Mouse (Mus musculus): ENCODE results near the gene Sectm1b. TPM values are rescaled to one million over a fixed set of nuclear protein-coding genes. Genes with fewer than 3 reads are reported as not detected.
A peak's percentile ranks its signal among the peaks of the same experiment; 100 is the strongest.

Gene Sectm1b
- total RNA-seq, 2 experiments from 2014 or later = not detected

DNA sequence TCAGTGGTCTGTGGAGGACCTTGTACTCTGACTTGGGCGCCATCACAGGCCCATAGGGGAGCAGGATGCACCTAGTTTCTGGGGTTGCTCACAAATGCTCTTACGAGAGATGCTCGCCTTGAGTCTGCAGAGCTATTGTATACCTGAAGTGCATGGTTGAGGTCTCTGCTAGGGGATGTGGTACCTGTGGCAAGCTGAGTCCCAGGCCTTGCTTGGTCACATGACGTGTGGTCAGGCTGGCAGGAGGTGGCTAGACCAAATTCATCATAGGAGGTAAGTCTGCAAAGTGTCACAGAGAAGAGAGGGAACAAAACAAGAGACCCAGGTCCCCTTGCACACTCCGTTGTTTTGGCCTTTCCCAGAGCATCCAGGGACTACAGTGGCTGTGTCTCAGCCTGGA lies 43.9 kb downstream of the Sectm1b start:
- no peak for DNase-seq

DNA sequence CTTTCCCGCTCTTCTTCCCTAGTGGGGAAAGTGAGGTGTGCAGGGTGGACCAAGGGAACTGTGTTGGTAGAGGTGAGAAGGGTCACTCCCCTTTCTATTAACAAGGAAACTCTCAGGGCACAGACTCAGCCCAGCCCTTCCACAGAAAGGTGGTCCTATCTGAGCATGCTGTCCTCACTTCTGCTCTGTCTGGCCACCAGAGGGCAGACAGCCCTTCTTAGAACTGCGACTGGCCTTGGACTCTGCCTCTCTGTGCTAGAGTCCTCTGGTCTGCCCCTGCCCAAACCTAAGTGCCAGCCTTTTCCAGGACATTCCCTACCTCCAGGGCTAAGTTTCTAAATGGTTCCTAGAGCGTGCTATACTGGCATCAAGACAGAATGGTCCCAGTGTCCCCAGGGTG lies 45.7 kb downstream of the Sectm1b start:
- peak; percentile 68 for DNase-seq

DNA sequence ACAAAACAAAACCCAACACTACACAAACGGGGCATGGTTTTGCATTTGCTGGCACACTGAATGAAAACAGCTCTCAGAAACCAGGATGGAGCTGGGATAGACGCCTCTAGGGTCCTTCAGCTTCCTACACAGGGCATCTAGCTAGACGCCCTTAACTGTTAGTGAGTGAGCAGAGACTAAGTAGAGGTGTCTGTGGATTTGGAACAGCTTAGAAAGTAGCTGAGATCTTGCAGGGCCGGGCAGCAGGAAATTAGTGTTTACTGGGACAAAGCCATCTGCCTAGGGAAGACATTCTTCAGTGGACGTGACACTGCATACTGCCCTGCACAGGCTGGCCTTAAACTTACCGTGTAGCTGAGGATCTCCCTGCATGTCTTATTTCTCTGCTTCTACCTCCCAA lies 47.9 kb downstream of the Sectm1b start:
- DNase-seq = no peak

DNA sequence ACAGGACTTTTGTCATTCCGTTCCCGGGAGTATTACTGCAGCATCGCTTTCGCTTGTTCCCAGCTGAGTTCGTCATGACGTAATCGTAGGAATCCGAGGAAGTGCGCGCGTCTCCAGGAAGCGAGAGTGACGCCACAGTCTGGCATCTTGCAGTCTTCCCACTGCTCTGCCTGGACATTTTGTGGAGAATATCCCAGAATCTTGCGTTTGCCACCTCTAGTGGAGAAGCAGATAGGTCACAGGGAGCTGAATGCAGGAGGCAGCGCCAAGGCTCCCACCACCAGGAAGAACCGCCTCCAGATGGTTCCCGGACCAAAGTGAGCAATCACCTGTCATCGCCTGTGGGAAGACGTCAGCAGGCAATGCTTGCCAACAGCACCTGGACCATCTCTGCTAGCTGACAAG lies 48.5 kb downstream of the Sectm1b start:
- no peak for DNase-seq

DNA sequence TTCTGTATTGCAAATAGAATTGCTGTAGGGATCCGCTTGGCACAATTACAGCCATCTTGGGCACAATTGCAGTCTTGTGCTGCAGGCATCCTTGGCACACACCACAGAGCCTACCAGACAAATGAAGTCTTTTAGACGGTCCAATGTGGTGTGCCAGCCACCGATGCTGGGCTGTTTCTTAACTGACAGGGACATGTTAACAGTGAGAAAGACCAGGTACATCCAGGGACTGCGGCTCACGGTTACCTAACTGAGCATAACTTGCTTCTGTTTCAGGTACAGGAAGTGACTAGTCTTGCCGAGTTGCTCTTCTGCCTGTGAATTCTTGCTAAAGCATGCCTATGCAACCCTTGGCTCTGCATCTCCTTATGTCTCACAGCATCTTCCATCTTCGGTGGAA lies 49.7 kb downstream of the Sectm1b start:
- no peak for DNase-seq

DNA sequence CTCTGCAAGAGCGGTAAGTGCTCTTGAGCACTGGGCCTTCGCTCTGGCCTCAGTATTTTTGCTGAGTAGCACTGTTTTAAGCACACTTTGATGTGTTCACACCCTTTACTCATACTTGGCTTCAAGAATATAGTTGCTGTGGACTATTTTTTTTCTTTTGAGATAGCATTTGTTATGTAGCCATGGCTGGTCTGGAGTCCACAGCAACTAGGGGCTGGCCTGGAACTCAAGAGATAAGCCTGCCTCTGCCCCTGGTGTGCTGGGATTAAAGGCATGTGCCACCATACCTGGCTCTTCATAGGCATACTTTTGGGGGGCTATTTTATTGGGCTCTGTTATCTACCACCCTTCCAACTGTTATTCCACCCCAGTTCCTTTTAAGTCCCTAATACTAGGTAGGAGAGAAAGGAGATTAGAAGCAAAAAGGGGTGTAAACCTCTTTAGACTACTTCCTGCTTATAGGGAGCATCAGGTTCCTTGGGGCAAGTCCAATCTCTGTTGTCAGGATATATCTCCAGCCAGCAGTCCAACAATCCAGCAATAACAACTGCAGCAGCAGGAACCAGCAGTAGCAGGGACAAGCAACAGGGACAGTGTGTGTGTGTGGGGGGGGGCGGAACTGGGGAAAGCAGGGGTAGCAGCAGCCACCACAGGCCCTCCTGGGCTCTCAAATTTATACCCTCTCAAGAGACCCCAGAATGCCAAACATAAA lies 53.2 kb downstream of the Sectm1b start:
- DNase-seq = no peak

DNA sequence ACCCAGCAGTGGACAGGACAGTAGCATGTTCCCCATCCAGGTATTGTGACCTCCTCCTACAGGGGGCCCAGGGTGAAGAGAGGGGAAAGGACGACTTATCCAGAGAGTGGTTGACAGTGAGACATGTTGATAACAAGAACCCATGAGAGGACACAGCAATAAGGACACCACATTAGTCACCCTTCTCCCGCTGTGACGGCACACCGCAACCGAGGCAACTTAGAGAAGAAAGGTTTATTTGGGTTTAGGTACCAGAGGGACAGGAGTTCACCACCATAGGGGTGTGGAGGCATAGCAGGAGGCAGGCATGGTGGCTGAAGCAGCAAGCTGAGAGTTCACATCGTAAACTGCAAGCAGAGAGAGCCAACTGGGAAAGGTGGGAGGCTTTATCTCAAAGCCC lies 57.2 kb downstream of the Sectm1b start:
- no peak for DNase-seq

DNA sequence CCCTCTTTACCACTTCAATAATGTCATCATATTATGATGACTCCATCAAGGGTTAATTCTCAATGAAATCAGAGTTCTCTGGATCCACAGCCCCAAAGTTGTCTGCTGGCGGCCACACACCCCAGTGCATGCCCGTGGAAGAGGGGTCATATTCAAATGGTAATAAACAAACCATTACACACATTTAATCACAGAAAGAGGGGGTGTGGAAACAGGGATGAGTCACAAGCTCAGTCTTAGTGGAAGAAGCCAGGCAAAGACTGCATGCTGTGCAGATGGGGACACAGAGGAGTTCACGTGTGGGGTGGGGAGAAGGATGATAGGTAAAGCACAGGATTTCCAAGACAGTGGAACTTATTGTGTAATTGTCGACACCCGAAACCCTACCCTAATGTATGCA lies 59.1 kb downstream of the Sectm1b start:
- DNase-seq = no peak

Other genes with a start within 250 kb of the Sectm1b start
- gene Fasn, start 239.0 kb downstream of the Sectm1b start, total RNA-seq (2021) = 10 to 100 TPM; 21.8 to 26.4 TPM
- 1 to 10 TPM; 2.5 to 4.8 TPM for gene Ccdc57, start 130.7 kb downstream of the Sectm1b start, total RNA-seq (2021)
- 100 to 1,000 TPM; 193 to 232 TPM for gene Slc16a3, start 115.1 kb downstream of the Sectm1b start, total RNA-seq (2021)
- 10 to 100 TPM; 67.8 to 77.3 TPM for gene Csnk1d, start 72.2 kb downstream of the Sectm1b start, total RNA-seq (2021)
- gene Cd7, start 24.2 kb downstream of the Sectm1b start, total RNA-seq (2021) = not detected
- gene Sectm1a, start 17.7 kb upstream of the Sectm1b start, total RNA-seq (2021) = under 1 TPM in 1 of 2 experiments, not detected in 1; 0.14 TPM
- not detected for gene Tex19.2, start 55.1 kb upstream of the Sectm1b start, total RNA-seq (2021)
- under 1 TPM in 1 of 2 experiments, not detected in 1; 0.14 TPM for gene Tex19.1, start 82.6 kb upstream of the Sectm1b start, total RNA-seq (2021)
- gene Uts2r, start 96.7 kb upstream of the Sectm1b start, total RNA-seq (2021) = 1 to 10 TPM; 2.2 to 3.2 TPM
- 10 to 100 TPM in 1 of 2 experiments, 1 to 10 TPM in 1; 8.6 to 10.3 TPM for gene Hexdc, start 140.9 kb upstream of the Sectm1b start, total RNA-seq (2021)
- gene Ogfod3, start 141.1 kb upstream of the Sectm1b start, total RNA-seq (2021) = 10 to 100 TPM; 13.2 to 13.5 TPM
- 1 to 10 TPM; 6.3 to 7.2 TPM for gene Cybc1, start 165.8 kb upstream of the Sectm1b start, total RNA-seq (2021)
- 10 to 100 TPM; 36.5 to 41.6 TPM for gene Narf, start 173.7 kb upstream of the Sectm1b start, total RNA-seq (2021)
- 10 to 100 TPM; 23.4 to 29.1 TPM for gene Foxk2, start 196.4 kb upstream of the Sectm1b start, total RNA-seq (2021)

Data from gastrocnemius, postnatal 10 days (tissue).